Mouse (Mus musculus) forebrain, embryonic 12.5 days (tissue): ENCODE results near the gene Apol8. TPM values are rescaled to one million over a fixed set of nuclear protein-coding genes. Genes with fewer than 3 reads are reported as not detected.

Experiments
- ATAC-seq: fragments of 200-750 bp; cut with Nextera tagmentation; 2 replicates; pipeline ENCODE4 v1.8.0; 2017; ENCODE audit warnings: moderate TSS enrichment; ENCODE audit not compliant: low FRiP score
- H3K27ac ChIP-seq: fragments of 300-500 bp; sonication (generic); 2 replicates; pipeline ENCODE4 v1.5.1; 2016; ENCODE audit warnings: mild to moderate bottlenecking
- H3K27me3 ChIP-seq: fragments of 300-500 bp; sonication (generic); 2 replicates; pipeline ENCODE4 v1.6.1; 2016; ENCODE audit warnings: mild to moderate bottlenecking
- H3K36me3 ChIP-seq: fragments of 300-500 bp; sonication (generic); replicated peaks from 2 replicates; pipeline ENCODE4 v1.6.1; 2016; ENCODE audit warnings: mild to moderate bottlenecking
- H3K4me1 ChIP-seq: fragments of 300-500 bp; sonication (generic); 2 replicates; pipeline ENCODE4 v1.6.1; 2016
- H3K4me2 ChIP-seq: fragments of 300-500 bp; sonication (generic); 2 replicates; pipeline ENCODE4 v1.6.1; 2016; ENCODE audit warnings: mild to moderate bottlenecking, moderate library complexity
- H3K4me3 ChIP-seq: fragments of 300-500 bp; sonication (generic); replicated peaks from 2 replicates; pipeline ENCODE4 v1.5.1; 2016; ENCODE audit warnings: mild to moderate bottlenecking
- H3K9ac ChIP-seq: fragments of 300-500 bp; sonication (generic); 2 replicates; pipeline ENCODE4 v1.6.1; 2016; ENCODE audit warnings: mild to moderate bottlenecking
- H3K9me3 ChIP-seq: fragments of 300-500 bp; sonication (generic); 2 replicates; pipeline ENCODE4 v1.6.1; 2016
- WGBS: fragments of 180-500 bp; shearing (Covaris S2); methylation state at CpG from one replicate; pipeline ENCODE4 v1.1.7; 2016; 5-methylcytosine and 5-hydroxymethylcytosine counted together
- polyA plus RNA-seq: library from polyadenylated mRNA; unstranded; fragments of >200 nt; fragmentation: Nextera tagmentation; extraction: Ambion mirVana; gene quantifications from 2 replicates; pipeline ENCODE4 v1.2.1, GENCODE M21; 2016

The Apol8 gene
- polyA plus RNA-seq, 1 experiment from 2014 or later, result 0.46 TPM

DNA sequence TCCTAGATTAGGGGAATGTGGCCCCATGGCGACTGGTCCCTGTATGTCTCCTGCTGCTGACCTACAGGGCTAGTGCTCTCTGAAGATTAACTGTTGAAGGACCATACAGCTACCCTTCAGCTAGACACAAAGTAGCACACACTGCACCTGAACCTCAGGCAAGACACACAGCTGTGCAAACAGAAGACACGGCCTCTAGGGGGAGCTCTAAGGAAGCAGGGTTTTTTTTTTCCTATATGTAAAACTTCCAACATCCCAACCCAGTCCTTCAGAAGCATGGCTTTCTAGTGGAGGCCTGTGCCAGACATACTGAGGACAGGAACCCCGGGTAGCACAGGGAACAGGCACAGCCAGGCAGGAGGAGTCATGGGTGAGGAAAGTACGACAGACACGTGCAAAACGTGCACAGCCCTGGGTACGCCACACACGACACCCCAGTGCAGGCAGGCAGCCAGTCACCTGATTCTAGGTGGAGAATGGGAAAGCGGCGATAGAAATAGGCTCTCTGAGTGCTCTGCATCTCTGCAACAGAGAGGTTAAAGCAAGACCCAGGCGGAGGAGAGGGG, 25.7 kb upstream of the Apol8 start:
- Histone ChIP-seq H3K36me3 (peaks cover 95% of the 10 kb centered on the region), H3K4me1 (no peaks in the 10 kb centered on the region), H3K27ac (no peak overlapping the region), H3K27me3 (no peaks in the 10 kb centered on the region), H3K9ac (no peak overlapping the region), H3K9me3 (no peaks in the 10 kb centered on the region), H3K4me2 (no peak overlapping the region), H3K4me3 (no peak overlapping the region)
- 88% methylated on average over 11 of the region's 11 CpGs for WGBS
- no peak for ATAC-seq

DNA sequence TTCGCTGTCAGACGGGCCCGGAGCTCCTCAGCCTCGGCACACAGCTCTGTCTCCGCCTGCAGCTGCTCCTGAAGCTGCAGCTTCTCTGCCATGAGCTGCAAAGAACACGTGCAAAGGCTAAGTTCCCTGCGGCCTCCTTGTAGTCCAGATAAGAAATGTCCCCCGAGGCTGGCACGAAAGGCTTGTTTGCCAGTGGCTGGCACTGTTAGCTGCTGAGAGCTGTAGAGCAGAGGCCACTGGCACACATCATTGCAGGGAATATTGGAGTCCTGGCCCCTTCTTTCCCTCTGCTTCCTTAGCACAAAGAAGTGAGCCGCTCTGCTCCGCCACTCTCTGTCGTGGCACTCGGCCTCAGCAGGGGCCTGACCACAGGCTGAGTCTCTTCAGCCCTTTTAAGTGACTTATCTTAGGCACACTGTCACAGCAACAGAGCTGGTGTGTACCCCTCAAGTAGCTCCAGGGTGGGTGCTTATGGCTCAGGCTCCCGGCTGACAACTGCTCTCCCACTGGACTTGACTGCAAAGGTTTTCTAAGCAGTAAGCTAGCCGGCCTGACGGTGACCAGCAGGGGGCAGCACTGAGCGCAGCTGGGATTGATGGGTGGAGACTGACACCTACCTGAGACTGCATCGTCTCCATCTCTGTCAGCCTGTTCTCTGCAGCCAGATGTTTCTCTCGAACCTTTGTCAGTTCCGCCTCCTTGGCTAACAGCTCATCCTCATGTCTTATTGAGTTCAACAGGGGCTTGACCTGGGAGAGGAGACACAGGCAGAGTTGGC, 18.6 kb upstream of the Apol8 start:
- Histone ChIP-seq H3K27ac (no peak overlapping the region), H3K36me3 (peaks cover 92% of the 10 kb centered on the region), H3K4me1 (no peaks in the 10 kb centered on the region), H3K9me3 (no peaks in the 10 kb centered on the region), H3K4me3 (no peak overlapping the region), H3K9ac (no peak overlapping the region), H3K4me2 (no peak overlapping the region), H3K27me3 (no peaks in the 10 kb centered on the region)
- 0 out of 2 replicates have a peak, but pooled peaks have one; percentile 17 for ATAC-seq
- 72% methylated on average over 20 of the region's 20 CpGs for WGBS

DNA sequence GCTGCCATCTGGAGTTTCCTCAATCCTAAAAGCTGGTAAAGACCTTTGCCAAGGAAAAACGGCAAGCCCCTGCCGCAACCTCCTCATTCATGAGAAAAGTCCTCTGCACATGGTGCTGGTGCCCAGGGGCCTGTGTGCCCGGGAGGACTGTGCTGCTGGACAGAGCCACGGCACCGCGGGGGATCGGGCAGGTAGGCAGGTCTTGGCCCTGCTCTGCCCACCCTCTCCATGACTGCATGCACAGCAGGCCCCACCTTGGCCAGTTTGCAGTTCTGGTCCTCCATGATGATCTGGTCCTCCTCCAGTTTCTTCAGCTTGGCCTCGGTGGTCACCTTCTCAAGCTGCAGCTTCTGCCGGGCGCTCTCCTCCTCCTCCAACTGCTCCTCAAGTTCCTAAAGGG, 17.5 kb upstream of the Apol8 start:
- peaks cover 92% of the 10 kb centered on the region for H3K36me3 ChIP-seq
- 95% methylated on average over 8 of the region's 10 CpGs for WGBS

DNA sequence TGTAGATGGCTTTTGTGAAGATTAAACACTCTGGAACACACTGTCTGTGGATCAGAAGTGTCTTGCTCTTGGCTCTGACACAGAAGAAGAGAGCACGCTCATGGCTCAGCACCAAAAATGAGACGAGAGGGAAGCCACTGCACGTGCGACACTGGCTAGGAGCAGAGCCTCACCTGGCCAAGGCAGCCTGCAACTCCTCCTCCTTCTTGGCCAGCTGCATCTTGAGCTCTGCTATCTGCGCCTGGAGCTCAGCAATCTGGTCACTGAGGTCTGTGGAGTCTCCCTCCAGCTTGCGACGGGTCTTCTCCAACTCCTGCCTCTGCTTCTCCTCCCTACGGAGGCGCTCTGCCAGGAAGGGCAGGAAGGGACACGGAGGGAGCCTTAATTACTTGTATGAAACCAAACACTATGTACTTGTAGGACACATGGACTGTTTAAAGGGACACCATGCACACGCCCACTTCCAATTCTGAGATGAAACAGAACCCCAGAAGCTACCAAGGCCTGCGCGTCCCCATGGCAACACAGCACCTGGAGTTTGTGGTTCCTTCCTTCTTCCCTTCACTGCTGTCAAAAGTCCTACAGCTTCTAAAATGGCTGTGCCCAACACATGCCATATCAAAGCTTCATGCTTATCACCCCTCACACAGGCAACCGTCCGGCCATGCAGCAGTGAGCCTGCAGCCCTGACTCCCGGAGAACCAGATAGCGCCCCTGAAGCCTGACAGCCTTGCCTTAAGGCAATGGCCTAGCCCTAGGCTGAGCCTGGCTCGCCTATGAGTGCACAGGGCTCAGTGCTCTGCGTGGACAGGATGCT, 16.5 kb upstream of the Apol8 start:
- Histone ChIP-seq H3K27ac (no peak overlapping the region), H3K9me3 (no peaks in the 10 kb centered on the region), H3K4me2 (no peak overlapping the region), H3K4me1 (no peaks in the 10 kb centered on the region), H3K4me3 (no peak overlapping the region), H3K27me3 (no peaks in the 10 kb centered on the region), H3K36me3 (peaks cover 94% of the 10 kb centered on the region), H3K9ac (no peak overlapping the region)
- ATAC-seq, result no peak
- 96% methylated on average over 19 of the region's 19 CpGs for WGBS

More for the DNA sequence above, 17.5 kb upstream of the Apol8 start:
- no peak for ATAC-seq
- Histone ChIP-seq H3K27me3 (no peaks in the 10 kb centered on the region), H3K4me1 (no peaks in the 10 kb centered on the region), H3K9ac (no peak overlapping the region), H3K9me3 (no peaks in the 10 kb centered on the region), H3K4me3 (no peak overlapping the region), H3K4me2 (no peak overlapping the region), H3K27ac (no peak overlapping the region)

DNA sequence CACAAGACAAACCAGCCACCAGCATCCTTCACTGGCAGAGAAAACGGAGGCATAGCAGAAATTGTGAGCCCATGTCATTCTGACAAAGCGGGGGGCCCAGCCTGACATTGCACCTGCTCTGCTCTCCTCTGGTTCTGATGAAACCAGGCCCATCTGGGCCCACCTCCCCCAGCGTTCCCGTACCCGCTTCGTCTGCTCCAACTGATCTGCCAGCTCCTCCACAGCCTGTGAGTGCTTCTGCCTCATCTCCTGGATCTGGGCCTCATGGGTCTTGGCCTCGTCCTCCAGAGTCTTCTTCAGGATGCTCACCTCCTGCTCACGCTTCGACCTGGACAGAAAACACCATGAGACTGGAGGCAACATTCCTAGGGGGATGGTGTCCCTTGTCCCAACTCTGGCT, 14.1 kb upstream of the Apol8 start:
- 96% methylated on average over 9 of the region's 9 CpGs for WGBS
- Histone ChIP-seq H3K4me3 (no peak overlapping the region), H3K4me1 (no peaks in the 10 kb centered on the region), H3K36me3 (peaks cover 96% of the 10 kb centered on the region), H3K9me3 (no peaks in the 10 kb centered on the region), H3K27ac (no peak overlapping the region), H3K9ac (no peak overlapping the region), H3K27me3 (no peaks in the 10 kb centered on the region), H3K4me2 (no peak overlapping the region)
- no peak for ATAC-seq

DNA sequence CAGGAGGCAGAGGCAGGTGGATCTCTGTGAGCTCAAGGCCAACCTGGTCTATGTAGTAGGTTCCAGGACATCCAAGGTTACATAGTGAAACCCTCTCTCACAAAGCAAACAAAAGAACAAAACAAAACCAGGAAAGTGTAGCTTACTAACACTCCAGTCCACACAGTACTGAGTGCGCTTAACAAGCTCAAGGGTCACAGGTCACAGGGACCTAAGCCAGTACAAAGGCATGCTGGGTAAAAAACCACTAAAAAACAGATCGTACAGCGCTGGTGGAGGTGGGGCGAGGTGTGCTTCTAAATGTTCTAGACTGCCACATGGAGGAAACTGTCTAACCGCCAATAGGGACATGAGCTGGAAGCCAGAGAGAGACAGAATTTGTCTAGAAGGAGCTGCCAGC, 13.5 kb upstream of the Apol8 start:
- Histone ChIP-seq H3K4me2 (no peak overlapping the region), H3K9me3 (no peaks in the 10 kb centered on the region), H3K4me1 (no peaks in the 10 kb centered on the region), H3K4me3 (no peak overlapping the region), H3K36me3 (peaks cover 98% of the 10 kb centered on the region), H3K27ac (no peak overlapping the region), H3K9ac (no peak overlapping the region), H3K27me3 (no peaks in the 10 kb centered on the region)
- ATAC-seq, result no peak
- 91% methylated on average over 5 of the region's 5 CpGs for WGBS

DNA sequence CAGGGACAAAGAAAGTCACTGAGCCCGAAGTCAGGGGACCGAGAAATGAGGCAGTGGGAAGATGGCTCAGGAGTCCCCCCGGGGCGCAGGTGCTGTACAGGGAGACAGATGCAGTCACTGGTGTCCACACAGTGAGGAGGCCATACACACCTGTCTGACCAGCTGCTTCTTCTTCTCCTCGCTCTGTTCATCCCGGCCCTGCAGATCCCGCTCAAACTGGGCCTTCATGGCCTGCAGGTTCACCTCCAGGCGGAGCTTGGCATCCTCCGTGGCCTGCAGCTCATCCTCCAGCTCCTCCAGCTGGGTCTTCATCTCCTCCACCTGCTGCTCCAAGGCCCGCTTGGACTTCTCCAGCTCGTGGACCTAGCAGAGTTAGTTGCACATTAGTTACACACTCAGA, 10.2 kb upstream of the Apol8 start:
- no peak for ATAC-seq
- Histone ChIP-seq H3K4me1 (no peaks in the 10 kb centered on the region), H3K36me3 (peaks cover 99% of the 10 kb centered on the region), H3K27ac (no peak overlapping the region), H3K27me3 (no peaks in the 10 kb centered on the region), H3K9me3 (no peaks in the 10 kb centered on the region), H3K4me2 (no peak overlapping the region), H3K4me3 (no peak overlapping the region), H3K9ac (no peak overlapping the region)
- 96% methylated on average over 11 of the region's 11 CpGs for WGBS

DNA sequence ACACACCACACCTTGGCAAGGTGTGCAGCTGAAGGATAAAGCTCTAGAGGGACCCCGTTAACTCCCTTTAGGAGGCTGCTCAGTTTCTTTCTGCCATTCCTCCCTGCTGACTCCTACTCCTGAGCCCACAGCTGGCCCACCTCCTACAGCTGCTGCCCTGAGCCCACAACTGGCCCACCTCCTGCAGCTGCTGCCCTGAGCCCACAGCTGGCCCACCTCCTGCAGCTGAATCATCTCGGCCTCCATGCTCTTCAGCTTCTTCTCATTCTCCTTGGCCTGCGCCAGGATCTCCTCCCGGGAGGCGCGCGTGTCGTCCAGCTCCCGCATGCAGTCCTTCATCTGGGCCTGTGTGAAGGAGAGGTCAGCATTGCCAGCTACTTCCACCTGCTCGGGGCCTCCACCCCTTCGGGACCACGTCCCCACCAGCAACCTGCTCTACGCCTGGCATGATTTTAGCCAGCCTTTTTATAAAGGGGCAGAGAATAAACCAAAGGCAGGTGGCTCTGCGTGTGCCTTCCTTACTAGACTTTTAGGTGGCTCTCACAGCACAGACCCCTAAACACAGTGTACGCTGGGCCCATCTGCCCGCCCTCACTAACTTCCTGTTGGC, 8.8 kb upstream of the Apol8 start:
- Histone ChIP-seq H3K4me1 (no peaks in the 10 kb centered on the region), H3K4me3 (no peak overlapping the region), H3K9ac (no peak overlapping the region), H3K27ac (no peak overlapping the region), H3K36me3 (peaks cover 98% of the 10 kb centered on the region), H3K27me3 (no peaks in the 10 kb centered on the region), H3K4me2 (no peak overlapping the region), H3K9me3 (no peaks in the 10 kb centered on the region)
- whole genome bisulfite sequencing, result 95% methylated on average over 16 of the region's 16 CpGs
- ATAC-seq, result no peak

DNA sequence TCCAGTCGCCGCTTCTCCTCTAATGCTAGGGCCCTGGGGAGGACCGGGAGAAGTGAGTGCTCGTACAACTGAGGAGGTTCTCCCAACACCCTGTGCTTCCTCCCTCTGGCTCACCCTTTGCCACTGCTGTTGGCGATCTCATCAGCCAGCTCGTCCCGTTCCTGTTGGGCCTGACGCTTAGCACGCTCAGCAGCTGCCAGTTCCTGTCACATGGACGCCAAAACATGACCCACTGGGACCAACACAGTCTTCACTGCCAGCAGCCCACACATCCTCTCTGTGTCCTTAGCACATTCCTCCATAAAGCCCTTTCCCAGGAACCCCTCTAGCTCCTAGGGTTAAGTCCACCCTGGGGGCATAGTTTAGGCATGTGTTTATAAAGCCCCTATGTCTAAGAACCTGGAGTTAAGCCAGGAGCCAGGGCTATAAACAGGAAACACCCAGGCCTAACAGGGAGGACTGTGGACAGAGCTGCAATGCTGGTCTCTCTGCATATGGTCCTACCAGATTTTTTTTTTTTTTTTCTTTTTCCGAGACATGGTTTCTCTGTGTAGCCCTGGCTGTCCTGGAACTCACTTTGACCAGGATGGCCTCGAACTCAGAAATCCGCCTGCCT, 7.7 kb upstream of the Apol8 start:
- no peak overlapping the region for H3K4me2 ChIP-seq
- WGBS, result 88% methylated on average over 13 of the region's 13 CpGs

DNA sequence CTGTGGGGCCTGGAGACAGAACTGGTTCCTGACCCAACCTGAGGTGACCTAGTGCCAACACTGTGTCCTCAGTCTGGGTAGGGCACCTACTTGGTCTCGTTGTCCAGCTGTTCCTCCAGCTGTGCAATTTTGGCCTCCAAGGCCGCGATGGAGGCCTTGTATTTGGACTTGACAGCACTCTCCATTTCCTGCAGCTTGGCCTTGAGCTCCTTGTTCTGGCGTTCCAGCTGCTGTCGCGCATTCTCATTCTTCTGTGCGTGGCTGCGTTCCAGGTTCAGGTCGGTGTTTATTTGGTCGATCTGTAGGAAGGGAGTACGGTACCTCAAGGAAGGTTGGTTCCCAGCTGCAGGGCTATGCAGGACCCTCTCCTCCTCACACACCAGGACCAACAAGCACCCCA, 6.9 kb upstream of the Apol8 start:
- ATAC-seq, result no peak
- Histone ChIP-seq H3K4me2 (no peak overlapping the region), H3K4me3 (no peak overlapping the region), H3K27ac (no peak overlapping the region), H3K9ac (no peak overlapping the region), H3K9me3 (no peaks in the 10 kb centered on the region), H3K36me3 (peaks cover 79% of the 10 kb centered on the region), H3K27me3 (no peaks in the 10 kb centered on the region), H3K4me1 (no peaks in the 10 kb centered on the region)
- WGBS, result 91% methylated on average over 11 of the region's 11 CpGs

More for the DNA sequence above, 7.7 kb upstream of the Apol8 start:
- H3K27ac ChIP-seq, result no peak overlapping the region
- H3K9ac ChIP-seq, result no peak overlapping the region
- no peak for ATAC-seq
- H3K9me3 ChIP-seq, result no peaks in the 10 kb centered on the region
- no peaks in the 10 kb centered on the region for H3K4me1 ChIP-seq
- H3K27me3 ChIP-seq, result no peaks in the 10 kb centered on the region
- H3K4me3 ChIP-seq, result no peak overlapping the region
- H3K36me3 ChIP-seq, result peaks cover 87% of the 10 kb centered on the region

DNA sequence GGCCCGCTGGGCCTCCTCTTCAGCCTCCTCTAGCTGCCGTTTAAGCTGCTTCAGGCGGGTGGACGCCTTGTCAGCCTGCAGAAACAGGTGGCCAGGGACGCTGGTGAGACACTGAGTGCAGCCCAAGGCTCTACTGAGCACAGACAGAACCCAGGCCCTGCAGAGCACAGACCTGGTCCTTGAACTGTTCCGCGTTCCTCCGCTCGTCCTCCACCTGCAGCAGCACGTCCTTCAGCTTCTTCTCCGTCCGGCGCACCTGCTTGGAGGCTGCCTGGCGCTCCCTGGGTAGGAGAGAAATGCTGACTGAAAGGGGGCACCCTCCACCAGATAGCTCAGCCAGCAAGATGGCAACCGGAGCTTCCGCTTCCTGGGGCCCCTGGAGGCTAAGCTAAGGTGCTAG, 6.2 kb upstream of the Apol8 start:
- WGBS, result 91% methylated on average over 16 of the region's 16 CpGs
- H3K27me3 ChIP-seq, result no peaks in the 10 kb centered on the region
- no peak for ATAC-seq
- no peak overlapping the region for H3K4me2 ChIP-seq
- H3K9me3 ChIP-seq, result no peaks in the 10 kb centered on the region
- H3K4me1 ChIP-seq, result no peaks in the 10 kb centered on the region
- H3K36me3 ChIP-seq, result peaks cover 72% of the 10 kb centered on the region
- no peak overlapping the region for H3K4me3 ChIP-seq
- H3K27ac ChIP-seq, result no peak overlapping the region
- no peak overlapping the region for H3K9ac ChIP-seq
